Comparison of ENCODE assay signal across 20 mouse cellular contexts in the genomic region with DNA sequence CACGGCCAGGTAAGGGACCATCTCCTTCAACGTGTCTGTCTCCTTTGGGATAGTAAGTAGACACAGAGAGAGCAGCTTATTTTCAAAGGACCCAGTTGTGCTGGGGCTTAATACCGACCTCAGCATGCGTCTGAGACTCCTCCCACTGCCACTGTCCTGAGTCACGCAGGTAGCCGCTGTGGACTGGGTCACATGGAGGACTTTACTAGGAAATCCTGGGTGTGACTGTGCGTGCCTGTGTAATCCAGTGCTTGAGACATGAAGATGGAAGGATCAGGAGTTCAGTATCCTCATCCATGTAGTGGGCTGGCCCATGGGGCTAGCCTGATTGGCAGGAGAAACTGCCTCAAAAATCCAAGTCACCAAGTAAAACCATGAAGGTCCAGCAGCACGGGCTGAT.
"Had no signal": no experiment of that assay in that cellular context is flagged by ENCODE, and none has a peak within 500 bp of the region (broad histone marks: within the 10 kb centered on the region; RNA-seq: fewer than 3 reads in every experiment).

No protein-coding gene starts in this region.

- H3K4me3 ChIP-seq: midbrain, embryonic 10.5 days; midbrain, embryonic 12.5 days; myocyte; neural tube, embryonic 13.5 days; neural tube, embryonic 15.5 days; stomach, embryonic 15.5 days had no signal

- H3K4me2 ChIP-seq: lung, embryonic 14.5 days; midbrain, embryonic 12.5 days; neural tube, embryonic 13.5 days; neural tube, embryonic 15.5 days; stomach, embryonic 15.5 days had no signal

- H3K27ac ChIP-seq: midbrain, embryonic 10.5 days; midbrain, embryonic 12.5 days; neural tube, embryonic 13.5 days; neural tube, embryonic 15.5 days; stomach, embryonic 15.5 days had no signal

- DNase-seq: lung, adult 18-20 months; lung, embryonic 14.5 days; lung, postnatal 10 days; lung, postnatal 4 days; midbrain, embryonic 14.5 days; retina, postnatal 1 day; right cerebral cortex, adult 18-20 months; right cerebral cortex, postnatal 25 days; right cerebral cortex, postnatal 4 days; spleen, adult 18-20 months; thymus, adult 18-20 months; thymus, postnatal 14 days; thymus, postnatal 36 days had no signal

- H3K36me3 ChIP-seq: midbrain, embryonic 12.5 days; neural tube, embryonic 13.5 days; neural tube, embryonic 15.5 days; stomach, embryonic 15.5 days had no signal

- H3K27me3 ChIP-seq: midbrain, embryonic 12.5 days; neural tube, embryonic 13.5 days; neural tube, embryonic 15.5 days; stomach, embryonic 15.5 days had no signal

- H3K9ac ChIP-seq: lung, embryonic 14.5 days; midbrain, embryonic 12.5 days; neural tube, embryonic 13.5 days; neural tube, embryonic 15.5 days; stomach, embryonic 15.5 days had no signal

- H3K9me3 ChIP-seq: midbrain, embryonic 10.5 days; midbrain, embryonic 12.5 days; neural tube, embryonic 13.5 days; neural tube, embryonic 15.5 days; stomach, embryonic 15.5 days had no signal

- ATAC-seq: midbrain, embryonic 16.5 days had no signal

- H3K4me1 ChIP-seq: midbrain, embryonic 12.5 days; neural tube, embryonic 13.5 days; neural tube, embryonic 15.5 days; stomach, embryonic 15.5 days had no signal
